Mouse (Mus musculus) intestine, embryonic 16.5 days (tissue): ENCODE data around the gene App. TPM values are rescaled to one million over a fixed set of nuclear protein-coding genes. Genes with fewer than 3 reads are reported as not detected.

ENCODE experiments used
- ATAC-seq: fragments of 200-750 bp; cut with Nextera tagmentation; 2 replicates; pipeline ENCODE4 v1.8.0; 2017; ENCODE audit warnings: moderate TSS enrichment, moderate library complexity
- H3K27ac ChIP-seq: fragments of 300-500 bp; sonication (generic); 2 replicates; pipeline ENCODE4 v1.5.1; 2014; ENCODE audit warnings: mild to moderate bottlenecking, low read length
- H3K27me3 ChIP-seq: fragments of 300-500 bp; sonication (generic); replicated peaks from 2 replicates; pipeline ENCODE4 v1.6.1; 2014; ENCODE audit warnings: low read length, control low read depth, mixed read lengths; ENCODE audit not compliant: control insufficient read depth, insufficient read depth
- H3K36me3 ChIP-seq: fragments of 300-500 bp; sonication (generic); 2 replicates; pipeline ENCODE4 v1.6.1; 2014; ENCODE audit warnings: low read length, control low read depth; ENCODE audit not compliant: control insufficient read depth, insufficient read depth
- H3K4me1 ChIP-seq: fragments of 300-500 bp; sonication (generic); 2 replicates; pipeline ENCODE4 v1.6.1; 2014; ENCODE audit warnings: low read length, control low read depth, mixed read lengths; ENCODE audit not compliant: control insufficient read depth, insufficient read depth
- H3K4me2 ChIP-seq: fragments of 300-500 bp; sonication (generic); 2 replicates; pipeline ENCODE4 v1.6.1; 2014; ENCODE audit warnings: low read depth, low read length, control low read depth
- H3K4me3 ChIP-seq: fragments of 300-500 bp; sonication (generic); 2 replicates; pipeline ENCODE4 v1.5.1; 2014; ENCODE audit warnings: mild to moderate bottlenecking, low read length
- H3K9ac ChIP-seq: fragments of 300-500 bp; sonication (generic); 2 replicates; pipeline ENCODE4 v1.6.1; 2014; ENCODE audit warnings: low read depth, low read length
- H3K9me3 ChIP-seq: fragments of 300-500 bp; sonication (generic); 2 replicates; pipeline ENCODE4 v1.6.1; 2016; ENCODE audit warnings: low read length, control low read depth; ENCODE audit not compliant: control insufficient read depth
- WGBS: fragments of 180-500 bp; shearing (Covaris S2); extraction: QIAGEN DNeasy Blood & Tissue Kit; methylation state at CpG from one replicate; pipeline ENCODE4 v1.1.7; 2014; 5-methylcytosine and 5-hydroxymethylcytosine counted together
- polyA plus RNA-seq: library from polyadenylated mRNA; unstranded; fragments of >200 nt; fragmentation: Nextera tagmentation; extraction: Ambion mirVana; gene quantifications from 2 replicates; pipeline ENCODE4 v1.2.1, GENCODE M21; 2015

App gene
- polyA plus RNA-seq, 1 experiment from 2014 or later: 125 TPM

- Histone ChIP-seq H3K36me3 (no peaks in the 10 kb centered on the region), H3K4me1 (peaks cover 10% of the 10 kb centered on the region), H3K9ac (no peak overlapping the region), H3K27ac (no peak overlapping the region), H3K27me3 (no peaks in the 10 kb centered on the region), H3K4me3 (no peak overlapping the region), H3K9me3 (no peaks in the 10 kb centered on the region), H3K4me2 (no peak overlapping the region)
- 0 out of 2 replicates have a peak, but pooled peaks have one; percentile 1 for ATAC-seq
- WGBS: 91% methylated on average over 11 of the region's 11 CpGs
Measured at GRCm38 (mm10) chr16:85145369-85145768, 28.2 kb downstream of the App start.

DNA sequence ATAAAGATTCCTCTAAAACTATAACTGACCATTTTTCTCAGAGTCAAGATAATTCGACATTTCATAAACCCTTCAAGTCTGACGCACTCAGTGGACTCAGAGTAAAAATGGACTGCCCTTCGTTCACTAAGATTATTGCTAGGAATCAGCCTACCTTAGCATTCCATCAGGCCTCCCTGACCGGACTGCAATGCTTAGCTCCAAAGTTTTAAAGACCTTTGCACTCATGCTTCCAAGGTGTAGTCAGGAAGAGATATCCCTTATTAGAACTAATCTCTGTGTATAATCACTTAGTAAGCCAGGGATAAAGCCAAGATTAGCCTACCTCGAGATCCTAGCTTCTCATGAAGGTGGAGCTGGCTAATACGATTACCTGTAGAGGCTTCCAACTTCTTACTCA, 29.2 kb downstream of the App start:
- H3K4me2 ChIP-seq: no peak overlapping the region
- H3K27me3 ChIP-seq: no peaks in the 10 kb centered on the region
- no peak overlapping the region for H3K4me3 ChIP-seq
- no peaks in the 10 kb centered on the region for H3K36me3 ChIP-seq
- H3K9ac ChIP-seq: no peak overlapping the region
- 62% methylated on average over 6 of the region's 6 CpGs for WGBS
- H3K9me3 ChIP-seq: no peaks in the 10 kb centered on the region
- peak overlapping the region; percentile 39; the same call in 1 of the 2 replicates for H3K27ac ChIP-seq
- ATAC-seq: peak; percentile 92
- peaks cover 10% of the 10 kb centered on the region for H3K4me1 ChIP-seq

- no peaks in the 10 kb centered on the region for H3K27me3 ChIP-seq
- H3K4me2 ChIP-seq: no peak overlapping the region
- H3K4me1 ChIP-seq: peaks cover 6% of the 10 kb centered on the region
- H3K9ac ChIP-seq: no peak overlapping the region
- ATAC-seq: 0 out of 2 replicates have a peak, but pooled peaks have one; percentile 9
- no peaks in the 10 kb centered on the region for H3K9me3 ChIP-seq
- H3K27ac ChIP-seq: peak overlapping the region; percentile 46
- no peak overlapping the region for H3K4me3 ChIP-seq
- 83% methylated on average over 3 of the region's 3 CpGs for WGBS
- no peaks in the 10 kb centered on the region for H3K36me3 ChIP-seq
Measured at GRCm38 (mm10) chr16:85143863-85144262, 29.7 kb downstream of the App start.

DNA sequence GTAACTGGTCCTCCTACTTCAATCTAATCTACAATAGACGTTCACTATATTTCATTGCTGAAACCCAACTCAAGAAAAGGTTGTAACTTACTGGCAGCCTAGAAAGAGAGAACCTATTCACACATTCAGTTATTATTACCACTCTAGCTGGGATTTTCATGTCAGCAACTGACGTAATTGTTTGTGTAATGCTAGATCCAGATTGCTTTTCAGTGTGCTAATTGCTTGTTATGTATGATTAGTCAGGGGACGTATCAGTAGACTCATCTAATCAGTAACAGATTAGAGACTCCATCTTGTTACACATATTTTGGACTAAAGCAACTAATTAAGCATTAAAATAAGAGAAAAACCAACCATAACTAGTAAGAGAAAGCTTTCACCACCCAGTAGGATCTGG, 30.4 kb downstream of the App start:
- no peaks in the 10 kb centered on the region for H3K27me3 ChIP-seq
- no peaks in the 10 kb centered on the region; the same call in 1 of the 2 replicates for H3K4me1 ChIP-seq
- 73% methylated on average over 3 of the region's 3 CpGs for WGBS
- no peaks in the 10 kb centered on the region for H3K36me3 ChIP-seq
- no peak for ATAC-seq
- no peak overlapping the region for H3K27ac ChIP-seq
- H3K9ac ChIP-seq: no peak overlapping the region
- H3K9me3 ChIP-seq: no peaks in the 10 kb centered on the region
- no peak overlapping the region for H3K4me3 ChIP-seq
- no peak overlapping the region for H3K4me2 ChIP-seq

- no peak for ATAC-seq
- Histone ChIP-seq H3K27ac (no peak overlapping the region), H3K4me1 (no peaks in the 10 kb centered on the region; the same call in 1 of the 2 replicates), H3K27me3 (no peaks in the 10 kb centered on the region), H3K4me2 (no peak overlapping the region), H3K9me3 (no peaks in the 10 kb centered on the region), H3K4me3 (no peak overlapping the region), H3K9ac (no peak overlapping the region), H3K36me3 (no peaks in the 10 kb centered on the region)
- WGBS: 69% methylated on average over 4 of the region's 4 CpGs
Measured at GRCm38 (mm10) chr16:85141404-85141803, 32.2 kb downstream of the App start.

DNA sequence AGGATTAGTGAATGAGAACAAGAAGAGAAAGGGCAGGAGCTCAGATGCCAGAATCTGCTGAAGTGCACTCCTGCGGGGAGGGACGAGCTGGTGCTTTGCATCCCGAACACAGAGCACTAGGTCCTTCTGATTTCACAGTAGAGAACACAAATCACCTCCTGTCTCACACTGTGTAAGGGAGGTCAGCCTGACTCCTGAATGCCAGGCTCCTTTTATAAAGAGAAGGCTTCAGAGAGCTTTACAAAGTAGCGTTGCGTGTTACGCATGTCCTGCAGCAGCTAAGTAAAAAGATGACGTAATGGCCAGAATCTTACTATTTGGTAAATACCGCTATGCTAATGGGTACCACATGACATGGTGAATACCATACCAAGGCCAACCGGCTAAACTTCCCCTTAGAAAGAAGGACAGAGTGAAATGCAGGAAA, 34.4 kb downstream of the App start:
- Histone ChIP-seq H3K27me3 (no peaks in the 10 kb centered on the region), H3K9ac (no peak overlapping the region), H3K36me3 (no peaks in the 10 kb centered on the region), H3K27ac (no peak overlapping the region), H3K4me2 (no peak overlapping the region), H3K4me1 (peaks cover 4% of the 10 kb centered on the region), H3K9me3 (no peaks in the 10 kb centered on the region), H3K4me3 (no peak overlapping the region)
- no peak for ATAC-seq
- WGBS: 62% methylated on average over 9 of the region's 9 CpGs

DNA sequence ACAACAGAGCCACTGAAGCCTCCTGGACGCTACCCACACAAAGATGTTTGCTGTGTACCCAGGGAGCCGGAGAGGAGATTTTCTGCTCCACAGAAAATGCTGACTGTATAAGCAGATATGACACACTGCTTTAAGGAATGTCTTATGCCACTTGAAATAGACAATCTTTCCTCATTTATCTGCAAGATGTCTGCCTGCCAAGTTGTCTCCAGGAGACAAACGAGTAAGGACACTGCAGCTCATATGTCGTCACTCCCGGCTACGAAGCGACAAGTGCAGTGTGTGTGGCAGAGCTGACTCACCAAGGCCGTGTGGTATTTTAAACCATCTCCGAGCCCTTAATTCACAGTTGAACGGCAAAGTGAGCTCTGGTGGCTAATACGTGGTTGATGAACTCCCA, 36.2 kb downstream of the App start:
- no peaks in the 10 kb centered on the region for H3K36me3 ChIP-seq
- H3K4me1 ChIP-seq: peaks cover 21% of the 10 kb centered on the region
- no peak overlapping the region for H3K4me2 ChIP-seq
- H3K4me3 ChIP-seq: no peak overlapping the region
- H3K9me3 ChIP-seq: no peaks in the 10 kb centered on the region
- H3K27ac ChIP-seq: no peak overlapping the region
- no peak for ATAC-seq
- WGBS: 72% methylated on average over 11 of the region's 11 CpGs
- no peaks in the 10 kb centered on the region for H3K27me3 ChIP-seq
- no peak overlapping the region for H3K9ac ChIP-seq

DNA sequence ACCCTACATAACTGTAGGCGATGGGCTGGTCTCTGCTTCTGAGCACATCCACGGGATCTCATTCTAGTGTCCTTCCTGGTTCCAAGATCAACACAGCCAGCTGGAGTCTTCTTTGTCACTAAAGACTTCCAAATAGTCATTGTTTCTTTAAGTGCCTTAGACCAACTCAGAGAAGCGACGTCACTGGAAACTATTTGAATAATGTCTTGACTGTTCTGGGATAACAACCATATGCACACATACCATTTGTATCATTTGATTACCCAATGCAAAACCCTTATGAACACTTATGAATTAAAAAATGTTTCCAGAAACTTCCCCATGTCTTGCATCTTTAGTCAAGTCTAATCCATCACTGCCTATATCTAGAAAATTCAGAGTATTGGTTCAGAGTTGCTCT, 37.5 kb downstream of the App start:
- WGBS: 66% methylated on average over 4 of the region's 4 CpGs

GRCm38 (mm10) chr16:85133468-85133881, 40.1 kb downstream of the App start:
- no peaks in the 10 kb centered on the region for H3K36me3 ChIP-seq
- no peaks in the 10 kb centered on the region for H3K27me3 ChIP-seq
- peak overlapping the region; percentile 29 for H3K4me3 ChIP-seq
- peak overlapping the region; percentile 79 for H3K27ac ChIP-seq
- H3K4me1 ChIP-seq: peaks cover 36% of the 10 kb centered on the region
- peak; percentile 88 for ATAC-seq
- H3K9ac ChIP-seq: peak overlapping the region; percentile 15; the same call in 1 of the 2 replicates
- H3K9me3 ChIP-seq: no peaks in the 10 kb centered on the region
- 31% methylated on average over 5 of the region's 5 CpGs for WGBS
- peak overlapping the region; percentile 41 for H3K4me2 ChIP-seq

More for the DNA sequence above, 37.5 kb downstream of the App start:
- Histone ChIP-seq H3K4me3 (no peak overlapping the region), H3K9ac (no peak overlapping the region), H3K36me3 (no peaks in the 10 kb centered on the region), H3K27me3 (no peaks in the 10 kb centered on the region), H3K4me1 (peaks cover 25% of the 10 kb centered on the region), H3K9me3 (no peaks in the 10 kb centered on the region), H3K4me2 (no peak overlapping the region), H3K27ac (no peak overlapping the region)
- ATAC-seq: no peak

DNA sequence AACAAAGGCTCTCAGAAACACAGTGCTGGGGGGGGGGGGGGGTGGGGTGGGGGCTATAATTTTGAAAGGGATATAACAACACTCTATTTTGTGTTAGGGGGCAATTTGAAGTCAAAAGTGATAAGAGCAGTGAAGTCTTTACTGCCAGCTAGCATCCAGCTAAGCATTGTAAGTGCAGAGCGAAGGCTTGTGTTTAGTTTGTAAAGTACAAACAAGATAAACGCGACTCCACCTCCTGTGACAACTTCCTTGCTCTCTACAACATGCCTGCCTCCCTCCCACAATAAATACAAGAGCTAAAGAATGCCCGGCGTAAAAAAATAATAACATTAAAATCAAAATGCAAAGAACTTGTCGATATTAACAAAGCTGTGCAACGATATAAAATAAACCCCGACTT, 40.5 kb downstream of the App start:
- H3K4me2 ChIP-seq: peak overlapping the region; percentile 41
- peaks cover 37% of the 10 kb centered on the region for H3K4me1 ChIP-seq
- no peaks in the 10 kb centered on the region for H3K9me3 ChIP-seq
- peak; percentile 60 for ATAC-seq
- WGBS: 48% methylated on average over 8 of the region's 8 CpGs
- H3K4me3 ChIP-seq: peak overlapping the region; percentile 29; the same call in 1 of the 2 replicates
- peak overlapping the region; percentile 79 for H3K27ac ChIP-seq
- no peaks in the 10 kb centered on the region for H3K36me3 ChIP-seq
- no peak overlapping the region for H3K9ac ChIP-seq
- H3K27me3 ChIP-seq: no peaks in the 10 kb centered on the region
